ENCODE assay signal across 11 mouse cellular contexts in genomic region chr6:126513154-126513553, GRCm38 (mm10). TPM values are rescaled to one million over a fixed set of nuclear protein-coding genes. Genes with fewer than 3 reads are reported as not detected.
DNase-seq lines count a peak whose midpoint lies in the region; ATAC-seq and TF ChIP-seq lines count a peak whose summit lies in the region.
"Had no signal": no experiment of that assay in that cellular context is flagged by ENCODE, and none has a peak within 500 bp of the region (broad histone marks: within the 10 kb centered on the region; RNA-seq: fewer than 3 reads in every experiment).

No protein-coding gene starts in this region.

- no peaks in the 10 kb centered on the region for H3K4me1 ChIP-seq in lung, embryonic 14.5 days (ENCODE audit: insufficient read depth)
- peaks cover 4% of the 10 kb centered on the region; the same call in 1 of the 2 replicates for H3K4me1 ChIP-seq in forebrain, embryonic 16.5 days (replicated peaks; ENCODE audit: control insufficient read depth, insufficient read depth, low read length)
- H3K4me1 ChIP-seq: embryonic facial prominence, embryonic 13.5 days had no signal

- H3K9ac ChIP-seq in lung, embryonic 14.5 days = no peak overlapping the region
- H3K9ac ChIP-seq in forebrain, embryonic 16.5 days (replicated peaks; ENCODE audit: low read depth, low read length) = no peak overlapping the region
- H3K9ac ChIP-seq: embryonic facial prominence, embryonic 13.5 days had no signal

- peak; percentile 26; the same call in 1 of the 2 replicates for TF ChIP-seq CTCF in lung, embryonic 14.5 days (IDR thresholded peaks at IDR 0.05; ENCODE audit: low read depth)

- no peaks in the 10 kb centered on the region for H3K36me3 ChIP-seq in lung, embryonic 14.5 days (ENCODE audit: insufficient read depth)
- H3K36me3 ChIP-seq in forebrain, embryonic 16.5 days (ENCODE audit: control insufficient read depth, insufficient read depth) = no peaks in the 10 kb centered on the region
- H3K36me3 ChIP-seq: embryonic facial prominence, embryonic 13.5 days; G1E had no signal

- H3K4me3 ChIP-seq in lung, embryonic 14.5 days (ENCODE audit: low read depth, low read length) = no peak overlapping the region
- no peak overlapping the region for H3K4me3 ChIP-seq in forebrain, embryonic 16.5 days (replicated peaks; ENCODE audit: low read length)
- H3K4me3 ChIP-seq: embryonic facial prominence, embryonic 13.5 days had no signal

- peak; percentile 15 for DNase-seq in gastrocnemius, postnatal 14 days
- no peak for DNase-seq in gastrocnemius, adult 18-20 months (ENCODE audit: low spot score)
- DNase-seq in left cerebral cortex, adult 18-20 months (ENCODE audit: low spot score in 2 of 2) = peak; percentile 28 to 44
- no peak for DNase-seq in left cerebral cortex, adult 8-10 months (ENCODE audit: low spot score in 2 of 2)
- peak; percentile 6 for DNase-seq in adipocyte (ENCODE audit: low spot score)
- DNase-seq in lung, embryonic 14.5 days = no peak
- no peak for DNase-seq in thymus, postnatal 14 days
- DNase-seq: thymus, adult 2 months had no signal

- no peaks in the 10 kb centered on the region for H3K9me3 ChIP-seq in lung, embryonic 14.5 days (ENCODE audit: low read depth, low read length)
- H3K9me3 ChIP-seq in forebrain, embryonic 16.5 days (ENCODE audit: control insufficient read depth, low read length) = no peaks in the 10 kb centered on the region
- H3K9me3 ChIP-seq: embryonic facial prominence, embryonic 13.5 days had no signal

- intact Hi-C loops in gastrocnemius, postnatal 14 days (cut with DNase I; ENCODE audit: low total_unique reads) = no loop called here

- no peak for ATAC-seq in lung, embryonic 14.5 days (ENCODE audit: insufficient read depth)
- no peak for ATAC-seq in forebrain, embryonic 16.5 days

- H3K27ac ChIP-seq in lung, embryonic 14.5 days (ENCODE audit: low read depth) = no peak overlapping the region
- H3K27ac ChIP-seq in forebrain, embryonic 16.5 days (ENCODE audit: low read length) = no peak overlapping the region
- H3K27ac ChIP-seq: embryonic facial prominence, embryonic 13.5 days had no signal

- H3K4me2 ChIP-seq in lung, embryonic 14.5 days = no peak overlapping the region
- H3K4me2 ChIP-seq in forebrain, embryonic 16.5 days (ENCODE audit: low read length) = no peak overlapping the region
- H3K4me2 ChIP-seq: embryonic facial prominence, embryonic 13.5 days had no signal

- WGBS in lung, embryonic 14.5 days = 85% methylated on average over 3 of the region's 3 CpGs
- WGBS in forebrain, embryonic 16.5 days = 91% methylated on average over 3 of the region's 3 CpGs

- no peaks in the 10 kb centered on the region for H3K27me3 ChIP-seq in lung, embryonic 14.5 days (ENCODE audit: insufficient read depth, low read length)
- H3K27me3 ChIP-seq in forebrain, embryonic 16.5 days (replicated peaks; ENCODE audit: control insufficient read depth, insufficient read depth, low read length) = no peaks in the 10 kb centered on the region
- H3K27me3 ChIP-seq: embryonic facial prominence, embryonic 13.5 days had no signal

RNA-seq across cellular contexts. Expression of gene Kcna5, which starts 22.1 kb away (rescaled TPM):
- total RNA-seq in gastrocnemius, postnatal 14 days (2021) = 10 to 100 TPM in 1 of 2 experiments, 1 to 10 TPM in 1; 2.8 to 11.2 TPM
- 1 to 10 TPM; 4.0 to 5.9 TPM for total RNA-seq in gastrocnemius, adult 18-20 months (2021)
- 1 to 10 TPM; 5.8 to 6.3 TPM for total RNA-seq in left cerebral cortex, adult 18-20 months (2021)
- 1 to 10 TPM; 9.0 to 10.0 (median 9.2) TPM for total RNA-seq in left cerebral cortex, adult 8-10 months (2022)
- polyA plus RNA-seq in lung, embryonic 14.5 days (2014; fragmentation: Nextera tagmentation; extraction: Ambion mirVana) = 2.7 and 2.8 TPM in 2 replicates
- polyA plus RNA-seq in forebrain, embryonic 16.5 days (2015; fragmentation: Nextera tagmentation; extraction: Ambion mirVana) = 2.2 and 2.4 TPM in 2 replicates
- total RNA-seq: G1E had no signal
- polyA plus RNA-seq: G1E had no signal

Comparison
In these comparisons a context has a peak if more than half of its experiments do, and no peak if none do; other contexts are left out.
1. DNase-seq: peak in gastrocnemius, postnatal 14 days (single experiment), left cerebral cortex, adult 18-20 months (2 of 2) and adipocyte (single experiment); none in gastrocnemius, adult 18-20 months (single experiment), left cerebral cortex, adult 8-10 months (0 of 2), lung, embryonic 14.5 days (single experiment) and thymus, postnatal 14 days (single experiment).